Comparison of ENCODE assay signal across 13 mouse cellular contexts in the genomic region with DNA sequence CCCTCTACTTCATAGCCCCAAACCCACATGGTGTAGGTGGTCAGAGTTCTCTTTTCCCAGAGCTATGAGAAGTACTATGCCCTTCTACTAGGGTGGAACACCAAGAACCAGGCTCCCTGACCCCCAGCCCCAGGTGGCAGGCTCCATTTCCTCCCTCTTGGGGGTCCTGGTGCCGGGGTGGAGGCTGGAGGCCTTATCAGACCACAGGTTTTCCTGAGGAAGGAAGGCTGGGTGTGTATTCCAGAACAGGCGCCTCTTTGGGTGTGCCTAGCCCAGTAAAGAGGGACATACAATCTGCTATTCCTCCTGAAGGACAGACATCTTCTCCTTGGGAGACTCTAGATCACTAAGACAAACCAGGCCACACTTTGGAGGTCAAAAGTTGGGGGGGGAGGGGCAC. TPM values are rescaled to one million over a fixed set of nuclear protein-coding genes. Genes with fewer than 3 reads are reported as not detected.
DNase-seq lines count a peak whose midpoint lies in the region; ATAC-seq lines count a peak whose summit lies in the region.
"Had no signal": no experiment of that assay in that cellular context is flagged by ENCODE, and none has a peak within 500 bp of the region (broad histone marks: within the 10 kb centered on the region; RNA-seq: fewer than 3 reads in every experiment).

No protein-coding gene starts in this region.

- H3K9ac ChIP-seq in kidney, embryonic 14.5 days (ENCODE audit: low read depth, low read length), result no peak overlapping the region
- H3K9ac ChIP-seq in heart, embryonic 11.5 days (ENCODE audit: low read depth, low read length), result no peak overlapping the region
- no peak overlapping the region for H3K9ac ChIP-seq in lung, embryonic 16.5 days (ENCODE audit: low read length)
- H3K9ac ChIP-seq: forebrain, embryonic 15.5 days; liver, embryonic 13.5 days had no signal

- H3K27ac ChIP-seq in kidney, embryonic 14.5 days (ENCODE audit: low read depth, low read length), result no peak overlapping the region; the same call in 1 of the 2 replicates
- peak overlapping the region; percentile 96 for H3K27ac ChIP-seq in brown adipose tissue, adult 24 weeks (replicated peaks; ENCODE audit: low read depth, low read length)
- 0 out of 2 replicates have a peak overlapping the region, but pooled peaks have one; percentile 2 for H3K27ac ChIP-seq in heart, embryonic 11.5 days (ENCODE audit: low read depth, low read length)
- no peak overlapping the region for H3K27ac ChIP-seq in lung, embryonic 16.5 days (ENCODE audit: low read length)
- H3K27ac ChIP-seq: forebrain, embryonic 15.5 days; liver, embryonic 13.5 days had no signal

- no peak overlapping the region for H3K4me2 ChIP-seq in kidney, embryonic 14.5 days (replicated peaks; ENCODE audit: low read depth, low read length)
- no peak overlapping the region for H3K4me2 ChIP-seq in heart, embryonic 11.5 days
- no peak overlapping the region for H3K4me2 ChIP-seq in lung, embryonic 16.5 days (ENCODE audit: low read depth, low read length)
- H3K4me2 ChIP-seq: forebrain, embryonic 15.5 days; liver, embryonic 13.5 days had no signal

- no peaks in the 10 kb centered on the region for H3K9me3 ChIP-seq in kidney, embryonic 14.5 days (ENCODE audit: control insufficient read depth, low read length)
- H3K9me3 ChIP-seq in heart, embryonic 11.5 days (replicated peaks; ENCODE audit: control insufficient read depth, low read length), result no peaks in the 10 kb centered on the region
- no peaks in the 10 kb centered on the region for H3K9me3 ChIP-seq in lung, embryonic 16.5 days (ENCODE audit: control insufficient read depth, low read length)
- H3K9me3 ChIP-seq: forebrain, embryonic 15.5 days; liver, embryonic 13.5 days had no signal

- 59% methylated on average over 2 of the region's 2 CpGs for WGBS in kidney, embryonic 14.5 days
- WGBS in heart, embryonic 11.5 days (ENCODE audit: insufficient replicate concordance), result 41% methylated on average over 2 of the region's 2 CpGs
- 53% methylated on average over 2 of the region's 2 CpGs for WGBS in lung, embryonic 16.5 days

- H3K27me3 ChIP-seq in kidney, embryonic 14.5 days (ENCODE audit: control insufficient read depth, insufficient read depth, low read length), result no peaks in the 10 kb centered on the region
- H3K27me3 ChIP-seq in heart, embryonic 11.5 days (ENCODE audit: control insufficient read depth, insufficient read depth, low read length), result no peaks in the 10 kb centered on the region
- H3K27me3 ChIP-seq in lung, embryonic 16.5 days (ENCODE audit: control insufficient read depth, insufficient read depth, low read depth, low read length), result no peaks in the 10 kb centered on the region
- H3K27me3 ChIP-seq: CH12.LX; forebrain, embryonic 15.5 days; liver, embryonic 13.5 days had no signal

- DNase-seq in kidney, adult 11 months, result peak; percentile 58
- no peak for DNase-seq in natural killer cell, adult 2 months (ENCODE audit: low spot score in 2 of 2)
- DNase-seq: liver, embryonic 13.5 days; thymus, postnatal 25 days had no signal

- no peak overlapping the region for H3K4me3 ChIP-seq in kidney, embryonic 14.5 days (ENCODE audit: low read length)
- no peak overlapping the region for H3K4me3 ChIP-seq in brown adipose tissue, adult 24 weeks (ENCODE audit: insufficient read depth, low read depth, low read length)
- H3K4me3 ChIP-seq in heart, embryonic 11.5 days (ENCODE audit: low read depth, low read length), result no peak overlapping the region
- no peak overlapping the region for H3K4me3 ChIP-seq in lung, embryonic 16.5 days (ENCODE audit: low read length)
- H3K4me3 ChIP-seq: forebrain, embryonic 15.5 days; liver, embryonic 13.5 days had no signal

- ATAC-seq in kidney, embryonic 14.5 days (ENCODE audit: low FRiP score, low TSS enrichment), result no peak
- ATAC-seq in heart, embryonic 11.5 days (replicated peaks; ENCODE audit: insufficient number of reproducible peaks, low FRiP score, low TSS enrichment), result no peak
- peak; percentile 41; the same call in 1 of the 2 replicates for ATAC-seq in lung, embryonic 16.5 days (ENCODE audit: low read depth)
- no peak for ATAC-seq in megakaryocyte progenitor cell, adult 5-6 weeks (replicated peaks; ENCODE audit: poor library complexity)
- ATAC-seq: forebrain, embryonic 15.5 days; Patski had no signal

- 0 out of 2 replicates have a peak, but pooled peaks cover 9% of the 10 kb centered on the region for H3K4me1 ChIP-seq in kidney, embryonic 14.5 days (ENCODE audit: control insufficient read depth, insufficient read depth, low read length)
- H3K4me1 ChIP-seq in brown adipose tissue, adult 24 weeks (ENCODE audit: control insufficient read depth, insufficient read depth, insufficient read length, low read length), result peaks cover 40% of the 10 kb centered on the region
- H3K4me1 ChIP-seq in heart, embryonic 11.5 days (ENCODE audit: control insufficient read depth, insufficient read depth, low read length), result peaks cover 24% of the 10 kb centered on the region
- H3K4me1 ChIP-seq in lung, embryonic 16.5 days (replicated peaks; ENCODE audit: control insufficient read depth, insufficient read depth, low read length), result peaks cover 9% of the 10 kb centered on the region
- H3K4me1 ChIP-seq: forebrain, embryonic 15.5 days had no signal

- no peaks in the 10 kb centered on the region for H3K36me3 ChIP-seq in kidney, embryonic 14.5 days (ENCODE audit: control insufficient read depth, insufficient read depth, low read length)
- no peaks in the 10 kb centered on the region for H3K36me3 ChIP-seq in heart, embryonic 11.5 days (ENCODE audit: control insufficient read depth, insufficient read depth, low read length)
- no peaks in the 10 kb centered on the region for H3K36me3 ChIP-seq in lung, embryonic 16.5 days (ENCODE audit: control insufficient read depth, insufficient read depth, low read length)
- H3K36me3 ChIP-seq: forebrain, embryonic 15.5 days; liver, embryonic 13.5 days had no signal

RNA-seq across cellular contexts. Expression of a gene that starts 11.1 kb away (rescaled TPM):
- polyA plus RNA-seq in kidney, embryonic 14.5 days (2014; fragmentation: Nextera tagmentation; extraction: Ambion mirVana), result 13.7 and 26.6 TPM in 2 replicates
- 5.5 and 6.6 TPM in 2 replicates for polyA plus RNA-seq in brown adipose tissue, adult 24 weeks (2012; ENCODE audit: insufficient read depth, insufficient read length, missing spikeins)
- polyA plus RNA-seq in heart, embryonic 11.5 days (2014; fragmentation: Nextera tagmentation; extraction: Ambion mirVana), result 10.3 and 10.5 TPM in 2 replicates
- 15.2 and 15.4 TPM in 2 replicates for polyA plus RNA-seq in lung, embryonic 16.5 days (2015; fragmentation: Nextera tagmentation; extraction: Ambion mirVana)
- total RNA-seq in megakaryocyte progenitor cell, adult 5-6 weeks (2015), result 1.2 and 1.8 TPM in 2 replicates
- 1.9 and 5.4 TPM in 2 replicates for total RNA-seq in megakaryocyte progenitor cell, adult 5-6 weeks (2017)

RNA-seq across cellular contexts. Expression of a gene that starts 22.7 kb away (rescaled TPM):
- 0.14 and 0.19 TPM in 2 replicates for polyA plus RNA-seq in kidney, embryonic 14.5 days (2014; fragmentation: Nextera tagmentation; extraction: Ambion mirVana)
- not detected in 2 replicates for polyA plus RNA-seq in brown adipose tissue, adult 24 weeks (2012; ENCODE audit: insufficient read depth, insufficient read length, missing spikeins)
- polyA plus RNA-seq in heart, embryonic 11.5 days (2014; fragmentation: Nextera tagmentation; extraction: Ambion mirVana), result 0.43 and 0.65 TPM in 2 replicates
- 0.14 and 0.35 TPM in 2 replicates for polyA plus RNA-seq in lung, embryonic 16.5 days (2015; fragmentation: Nextera tagmentation; extraction: Ambion mirVana)
- total RNA-seq in megakaryocyte progenitor cell, adult 5-6 weeks (2015), result not detected in 2 replicates
- total RNA-seq in megakaryocyte progenitor cell, adult 5-6 weeks (2017), result not detected in 2 replicates
- total RNA-seq: CH12.LX; gastrocnemius, adult 8-10 months had no signal
- polyA plus RNA-seq: forebrain, embryonic 15.5 days had no signal

RNA-seq across cellular contexts. Expression of a gene that starts 26.7 kb away (rescaled TPM):
- 175 and 184 TPM in 2 replicates for polyA plus RNA-seq in kidney, embryonic 14.5 days (2014; fragmentation: Nextera tagmentation; extraction: Ambion mirVana)
- polyA plus RNA-seq in brown adipose tissue, adult 24 weeks (2012; ENCODE audit: insufficient read depth, insufficient read length, missing spikeins), result 88.5 and 109 TPM in 2 replicates
- polyA plus RNA-seq in heart, embryonic 11.5 days (2014; fragmentation: Nextera tagmentation; extraction: Ambion mirVana), result 119 and 128 TPM in 2 replicates
- 167 and 169 TPM in 2 replicates for polyA plus RNA-seq in lung, embryonic 16.5 days (2015; fragmentation: Nextera tagmentation; extraction: Ambion mirVana)
- 47.1 and 60.0 TPM in 2 replicates for total RNA-seq in megakaryocyte progenitor cell, adult 5-6 weeks (2015)
- total RNA-seq in megakaryocyte progenitor cell, adult 5-6 weeks (2017), result 99.2 and 119 TPM in 2 replicates

RNA-seq across cellular contexts. Expression of a gene that starts 50.0 kb away (rescaled TPM):
- 41.5 and 82.2 TPM in 2 replicates for polyA plus RNA-seq in kidney, embryonic 14.5 days (2014; fragmentation: Nextera tagmentation; extraction: Ambion mirVana)
- 30.8 and 38.6 TPM in 2 replicates for polyA plus RNA-seq in brown adipose tissue, adult 24 weeks (2012; ENCODE audit: insufficient read depth, insufficient read length, missing spikeins)
- 69.0 and 76.1 TPM in 2 replicates for polyA plus RNA-seq in heart, embryonic 11.5 days (2014; fragmentation: Nextera tagmentation; extraction: Ambion mirVana)
- 82.0 and 82.1 TPM in 2 replicates for polyA plus RNA-seq in lung, embryonic 16.5 days (2015; fragmentation: Nextera tagmentation; extraction: Ambion mirVana)
- 25.0 and 30.7 TPM in 2 replicates for total RNA-seq in megakaryocyte progenitor cell, adult 5-6 weeks (2015)
- total RNA-seq in megakaryocyte progenitor cell, adult 5-6 weeks (2017), result 37.4 and 40.0 TPM in 2 replicates

Comparison
In these comparisons a context has a peak if more than half of its experiments do, and no peak if none do; other contexts are left out.
1. H3K27ac ChIP-seq: peak in brown adipose tissue, adult 24 weeks (single experiment) and heart, embryonic 11.5 days (single experiment); none in kidney, embryonic 14.5 days (single experiment) and lung, embryonic 16.5 days (single experiment).